Mouse (Mus musculus) spleen, postnatal 14 days (tissue): ENCODE measurements around the gene Ttyh1.
A peak's percentile ranks its signal among the peaks of the same experiment; 100 is the strongest.

ENCODE experiments used
- DNase-seq, 2 experiments: peaks; one replicate each; pipeline ENCODE4 v3.0.0; 2021 to 2022; ENCODE audit warnings: low spot score in 2 of 2

Ttyh1 gene

DNA sequence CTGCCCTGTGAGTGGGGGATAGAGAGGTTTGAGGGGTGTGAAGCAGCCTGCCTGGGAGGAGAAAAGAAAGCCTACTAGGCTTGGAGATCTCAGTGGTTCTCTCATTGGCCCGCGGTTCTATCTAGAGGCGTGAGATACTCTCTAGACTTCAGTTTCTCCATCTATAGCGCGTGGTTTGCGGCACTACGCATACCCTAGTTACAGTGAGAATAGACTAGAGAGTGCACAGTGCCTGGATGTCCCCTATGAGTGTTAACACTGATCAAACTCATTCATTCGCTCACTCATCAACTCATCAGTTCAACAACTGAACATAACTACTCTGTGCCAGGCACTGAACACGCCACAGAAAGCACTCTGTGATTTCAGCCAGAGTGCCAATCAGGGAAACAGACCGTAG, 3.6 kb downstream of the Ttyh1 start:
- DNase-seq, result no peak

DNA sequence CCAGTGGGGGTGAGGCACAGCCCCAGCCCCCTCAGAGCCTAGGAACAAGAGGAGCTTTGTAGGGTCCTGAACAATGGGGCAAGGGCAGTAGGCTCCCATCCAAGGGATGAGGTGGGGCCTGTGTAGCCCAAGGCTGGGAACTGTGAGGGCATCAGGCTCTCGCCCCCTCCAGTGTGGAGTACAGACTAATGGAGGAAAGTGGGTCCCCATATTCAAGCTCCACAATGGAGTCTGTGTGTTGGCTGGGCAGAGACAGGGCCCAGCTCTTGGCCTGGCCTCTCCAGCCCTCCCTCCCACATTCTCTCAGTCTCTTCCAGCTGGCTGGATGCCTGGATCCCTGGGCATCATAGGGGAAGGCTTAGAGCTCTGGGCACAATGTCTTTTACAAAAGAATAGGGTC, 4.5 kb downstream of the Ttyh1 start:
- no peak for DNase-seq

DNA sequence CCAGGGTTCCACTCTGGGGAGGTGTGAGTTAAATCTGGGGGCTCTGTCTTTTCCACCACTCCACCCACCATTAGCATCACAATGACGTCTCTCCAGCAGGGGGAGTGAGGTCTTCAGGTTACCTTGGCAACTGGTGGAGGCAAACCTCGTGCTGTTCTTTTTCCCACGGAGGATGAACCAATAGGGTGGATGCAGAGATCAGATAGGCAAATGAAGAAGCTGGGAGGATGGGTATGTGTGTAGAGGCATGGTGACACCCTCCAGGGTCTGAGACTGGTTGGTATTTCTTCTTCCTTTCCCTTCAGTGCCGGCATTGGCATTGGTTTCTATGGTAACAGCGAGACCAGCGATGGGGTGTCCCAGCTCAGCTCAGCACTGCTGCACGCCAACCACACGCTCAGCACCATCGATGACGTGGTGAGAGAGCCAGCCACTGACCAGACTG, 5.1 kb downstream of the Ttyh1 start:
- no peak for DNase-seq

DNA sequence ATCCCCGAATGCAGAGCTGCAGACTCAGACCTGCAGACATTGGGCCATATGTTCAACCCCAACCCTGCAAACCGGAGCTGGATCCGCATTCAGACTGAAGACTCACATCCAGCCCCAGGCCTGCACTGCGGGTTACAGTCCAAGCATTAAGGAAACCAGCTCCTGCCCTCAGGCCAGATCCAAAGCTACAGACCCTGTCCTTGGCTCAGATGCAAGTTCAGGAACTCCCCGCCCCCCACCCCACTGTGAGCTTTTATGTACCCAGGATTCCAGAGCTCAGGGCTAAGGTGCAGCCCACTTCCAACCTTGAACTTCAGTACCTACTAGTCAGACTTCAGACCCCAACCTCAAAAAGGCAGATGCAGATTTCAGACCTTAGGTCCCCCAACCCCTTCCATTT, 5.6 kb downstream of the Ttyh1 start:
- DNase-seq, result no peak

DNA sequence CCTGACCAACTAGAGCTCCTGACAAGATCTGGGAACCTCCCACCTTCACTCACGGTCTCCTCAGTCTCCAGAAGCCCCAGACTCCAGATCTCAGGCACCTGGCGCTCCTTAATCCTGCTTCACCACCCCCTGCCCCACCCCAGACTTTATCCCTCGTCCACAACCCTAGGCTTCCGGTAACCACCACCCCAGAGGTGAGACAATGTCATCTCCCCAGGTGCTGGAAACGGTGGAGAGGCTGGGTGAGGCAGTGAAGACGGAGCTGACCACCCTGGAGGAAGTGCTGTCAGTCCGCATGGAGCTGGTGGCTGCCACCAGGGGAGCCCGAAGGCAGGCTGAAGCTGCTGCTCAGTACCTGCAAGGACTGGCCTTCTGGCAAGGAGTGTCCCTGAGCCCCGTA, 6.1 kb downstream of the Ttyh1 start:
- DNase-seq, result no peak

DNA sequence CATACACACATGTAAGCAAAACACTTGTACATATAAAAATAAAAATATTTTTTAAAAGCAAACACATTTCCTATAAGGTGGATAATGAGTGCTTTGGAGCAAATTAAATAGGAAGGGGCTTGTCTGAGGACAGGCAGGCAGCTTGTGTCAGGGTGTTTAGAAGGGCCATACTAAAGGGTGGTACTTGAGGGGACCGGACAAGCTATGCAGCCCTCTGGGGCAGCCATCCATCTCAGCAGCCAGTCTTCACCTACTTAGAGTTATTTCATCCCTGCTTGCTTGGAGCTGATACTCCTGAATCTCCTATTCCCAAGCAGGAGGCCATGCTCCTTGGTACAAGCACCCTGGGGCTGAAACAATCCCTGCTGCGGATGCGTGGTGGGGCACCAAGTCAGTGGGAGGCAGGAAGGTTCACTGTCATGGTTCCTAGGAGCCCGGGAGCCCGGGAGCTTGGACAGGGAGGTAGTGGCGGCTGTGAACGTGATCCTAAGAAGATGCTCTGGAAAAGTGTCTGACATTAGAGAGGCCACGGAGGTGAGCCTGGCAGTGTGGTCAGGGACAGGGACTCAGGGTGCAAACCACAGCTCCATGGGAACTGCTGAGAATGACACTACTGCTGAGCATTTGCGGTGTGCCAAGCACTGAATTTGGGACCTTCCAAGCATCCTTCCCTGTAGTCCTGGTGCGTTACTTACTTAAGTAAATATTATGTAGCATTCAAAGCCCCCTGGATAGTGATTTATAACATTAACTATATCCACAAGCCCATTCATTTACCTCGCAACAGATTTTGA, 8.0 kb downstream of the Ttyh1 start:
- no peak for DNase-seq

DNA sequence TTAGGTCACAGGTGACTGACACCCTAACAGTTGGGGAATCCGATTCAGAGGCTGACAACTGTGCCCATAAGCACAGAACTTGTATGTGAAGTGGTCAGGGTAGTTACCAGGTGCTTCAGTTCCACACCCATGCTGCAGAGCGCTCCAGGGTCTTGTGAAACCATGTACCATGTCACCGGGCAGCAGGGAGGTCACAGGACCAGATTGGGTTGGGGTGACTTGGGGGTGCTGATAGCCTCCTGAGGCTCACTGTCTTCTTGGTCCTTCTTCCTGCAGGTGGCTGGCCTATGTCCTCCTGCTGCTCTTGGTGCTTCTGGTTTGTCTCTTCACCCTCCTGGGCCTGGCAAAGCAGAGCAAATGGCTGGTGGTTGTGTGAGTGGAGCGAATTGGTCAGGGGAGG, 8.7 kb downstream of the Ttyh1 start:
- no peak for DNase-seq

DNA sequence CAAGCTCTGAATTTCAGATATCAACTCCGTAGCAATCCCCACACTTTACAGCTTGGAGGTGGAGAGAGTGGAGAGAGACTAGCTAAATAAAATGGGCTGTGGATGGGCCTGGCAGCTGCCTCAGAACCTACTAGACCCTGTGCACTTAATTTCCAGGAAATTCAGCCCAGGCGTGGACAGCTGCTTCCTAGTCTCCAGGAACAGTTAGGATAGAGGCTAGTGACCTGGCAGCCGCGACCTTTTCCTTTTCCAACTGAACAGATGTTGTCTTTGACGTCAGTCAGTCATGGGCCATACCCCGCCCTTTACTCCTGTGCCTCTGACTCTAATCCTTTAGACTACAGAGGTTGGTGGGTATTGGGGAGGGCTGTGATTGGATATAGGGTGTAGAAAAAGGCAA, 9.7 kb downstream of the Ttyh1 start:
- DNase-seq, result no peak

DNA sequence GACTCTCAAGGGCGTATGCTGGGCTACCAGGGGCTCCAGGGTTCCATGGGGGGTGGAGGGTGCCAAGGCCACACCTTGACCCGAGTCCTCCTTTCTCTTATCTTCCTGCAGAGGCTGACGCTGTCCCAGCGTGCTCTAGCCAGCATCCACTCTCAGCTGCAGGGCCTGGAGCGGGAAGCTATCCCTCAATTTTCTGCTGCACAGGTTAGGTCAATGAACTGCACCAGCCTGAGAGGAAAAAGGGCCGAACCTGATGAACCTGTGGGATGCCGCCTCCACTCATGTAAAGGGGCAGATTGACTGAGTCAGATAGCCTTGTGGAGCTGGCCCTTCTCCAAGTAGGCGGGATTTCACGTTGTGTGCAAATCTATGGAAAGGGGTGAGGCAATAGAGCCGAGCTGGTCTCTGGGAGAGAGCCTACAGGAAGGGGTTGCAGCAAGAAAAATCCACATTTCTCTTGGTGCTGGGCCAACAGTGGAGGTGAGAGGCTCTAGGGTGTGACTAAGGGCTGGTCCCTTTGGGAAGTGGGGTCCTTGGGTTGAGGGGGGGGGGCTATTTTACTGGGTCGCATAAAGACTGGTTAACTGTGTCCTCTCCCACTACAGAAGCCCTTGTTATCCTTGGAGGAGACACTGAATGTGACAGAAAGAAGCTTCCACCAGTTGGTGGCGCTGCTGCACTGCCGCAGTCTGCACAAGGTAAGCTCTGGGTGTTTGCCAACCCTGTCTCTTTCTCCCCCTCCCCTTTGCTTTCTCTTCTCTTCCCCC, 11.7 kb downstream of the Ttyh1 start:
- peak; percentile 56 to 79 for DNase-seq

DNA sequence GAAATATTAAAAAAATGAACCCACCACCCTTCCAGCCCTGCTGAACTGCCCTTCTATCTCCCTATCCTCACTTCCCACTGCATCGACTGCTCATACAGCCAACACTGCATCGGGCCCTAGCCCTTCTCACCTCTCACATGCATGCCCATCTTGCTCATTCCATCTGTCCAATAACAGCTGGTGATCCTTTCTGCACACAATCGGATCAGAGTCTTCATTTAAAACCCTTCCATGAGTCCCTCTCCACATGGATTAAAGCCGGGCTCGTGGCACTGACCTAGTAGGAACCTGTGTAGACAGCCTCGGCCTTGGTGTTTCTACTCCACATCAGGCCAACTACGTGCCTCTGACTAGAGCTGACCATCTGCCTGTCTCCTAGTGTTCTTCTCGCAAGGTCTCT, 12.8 kb downstream of the Ttyh1 start:
- no peak for DNase-seq

DNA sequence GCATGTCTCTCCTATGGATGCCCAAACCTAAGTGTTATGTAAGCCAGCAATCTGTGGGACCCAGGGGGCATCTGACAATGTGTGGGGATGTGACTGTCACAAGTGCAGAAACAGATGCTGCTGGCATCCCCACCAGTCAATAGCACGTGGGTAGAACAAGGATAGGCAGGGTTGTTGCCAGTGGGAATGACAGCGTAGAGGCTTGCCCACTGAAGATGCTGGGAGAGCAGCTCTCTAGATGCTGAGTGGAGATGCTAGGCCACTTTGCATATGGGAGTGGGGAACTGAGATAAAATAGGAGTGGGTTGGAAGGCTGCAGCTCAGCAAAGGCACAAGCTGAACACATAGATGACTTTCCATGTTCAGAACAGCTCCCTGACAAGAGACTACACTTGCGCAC, 13.4 kb downstream of the Ttyh1 start:
- no peak for DNase-seq

DNA sequence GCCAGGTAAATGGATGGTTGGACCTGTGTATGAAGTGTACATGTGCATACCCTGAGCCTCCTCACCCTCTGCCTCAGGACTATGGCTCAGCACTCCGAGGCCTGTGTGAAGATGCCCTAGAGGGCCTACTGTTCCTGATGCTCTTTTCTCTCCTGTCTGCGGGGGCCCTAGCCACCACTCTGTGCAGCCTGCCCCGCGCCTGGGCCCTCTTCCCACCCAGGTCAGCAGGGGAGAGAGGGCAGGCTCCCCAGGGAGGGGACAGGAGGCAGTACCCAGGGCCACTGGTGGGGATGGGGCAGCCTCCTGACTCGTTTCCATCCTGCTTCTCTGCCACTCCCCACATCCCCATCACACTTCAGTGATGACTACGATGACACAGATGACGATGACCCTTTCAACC, 13.8 kb downstream of the Ttyh1 start:
- no peak for DNase-seq

DNA sequence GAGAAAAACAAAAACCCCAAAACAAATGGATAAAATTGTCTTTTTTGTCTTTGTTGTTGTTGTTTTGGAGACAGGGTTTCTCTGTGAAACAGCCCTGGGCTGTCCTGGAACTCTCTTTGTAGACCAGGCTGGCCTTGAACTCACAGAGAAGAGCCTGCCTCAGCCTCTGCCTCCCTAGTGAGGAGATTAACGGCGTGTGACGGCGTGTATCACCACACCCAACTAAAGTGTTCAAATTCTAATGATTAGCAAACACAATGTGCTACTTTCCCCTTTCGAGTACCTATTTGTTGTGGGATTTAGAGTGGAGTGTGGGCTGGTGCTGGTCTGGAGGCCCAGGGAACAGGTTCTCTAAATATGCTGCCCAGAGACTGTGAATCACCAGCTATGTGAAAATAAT, 15.7 kb downstream of the Ttyh1 start:
- DNase-seq, result no peak

DNA sequence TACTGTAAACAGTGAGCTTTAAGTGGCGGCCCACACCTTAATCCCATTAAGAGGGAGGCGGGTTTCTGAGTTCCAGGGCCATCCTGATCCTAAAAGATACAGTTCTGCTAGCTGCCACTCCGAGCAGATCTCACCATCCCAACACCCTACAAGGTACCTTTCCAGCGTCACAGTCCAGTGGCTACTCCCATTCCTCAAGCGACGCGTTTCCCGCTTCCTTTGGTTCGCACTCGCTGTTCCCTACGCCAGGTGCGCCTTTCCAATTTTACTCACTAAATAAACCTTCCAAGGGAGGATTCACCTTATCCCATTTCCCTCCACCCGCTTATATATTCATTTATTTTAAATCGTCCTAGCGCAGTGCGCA, 17.2 kb downstream of the Ttyh1 start:
- no peak for DNase-seq

DNA sequence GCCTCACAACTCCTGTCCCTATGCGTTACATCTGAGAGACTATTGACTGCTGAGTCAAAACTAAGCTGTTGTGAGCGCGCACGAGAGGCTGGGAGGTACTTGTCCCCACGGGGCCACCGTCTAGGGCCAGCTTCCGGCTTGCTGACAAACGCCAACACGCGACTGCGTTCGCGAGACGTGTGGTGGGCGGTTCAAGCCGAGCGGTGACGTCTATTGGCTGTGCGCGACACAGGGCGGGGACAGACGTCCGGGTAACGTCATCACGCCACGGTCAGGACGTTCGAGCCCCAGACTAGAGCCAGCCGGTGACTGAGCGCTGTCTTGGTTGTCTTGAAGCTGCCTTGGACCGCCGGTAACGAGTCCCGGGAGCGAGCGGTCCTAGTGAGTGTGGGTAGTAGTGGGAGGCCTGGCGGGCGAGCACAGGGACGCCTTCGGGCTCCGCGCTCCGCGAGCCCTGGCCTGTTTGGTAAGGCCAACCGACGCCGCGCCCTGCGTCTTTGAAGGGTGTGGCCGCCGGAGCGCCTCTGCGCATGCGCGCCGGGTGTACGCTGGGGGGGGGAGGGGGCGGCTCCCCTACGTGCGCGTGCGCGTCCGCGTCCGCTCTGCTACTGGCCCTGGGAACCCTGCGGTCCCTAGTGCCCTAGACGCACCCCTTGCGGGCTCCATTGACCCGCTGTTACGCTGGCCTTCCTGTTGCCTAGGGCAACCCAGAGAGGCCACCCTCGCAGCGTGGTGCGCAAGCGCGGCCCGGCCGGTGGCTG, 17.7 kb downstream of the Ttyh1 start, which contains the start of gene Leng8:
Leng8 (plus strand) TSS at position 269 of the 761 bp plus-strand sequence.
- peak; percentile 97 to 98 for DNase-seq

DNA sequence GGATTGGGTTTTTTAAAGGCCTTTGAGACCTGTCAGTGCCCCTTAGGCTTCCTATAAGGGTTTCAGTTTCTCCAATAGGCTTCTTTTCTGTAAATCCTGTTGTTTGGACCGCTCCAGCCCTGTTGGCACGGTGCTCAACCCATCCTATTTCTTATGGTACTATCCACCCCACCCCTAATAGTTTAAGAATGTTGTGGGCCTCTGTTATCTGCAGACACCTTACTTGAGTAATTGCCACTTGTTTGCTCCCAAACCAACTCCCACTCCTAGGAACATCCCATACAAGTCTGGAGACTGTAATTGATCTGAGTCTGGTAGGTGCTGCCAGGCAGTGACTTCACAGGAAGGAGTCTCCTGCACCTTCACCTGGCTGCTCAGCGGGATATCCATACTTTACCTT, 18.5 kb downstream of the Ttyh1 start:
- no peak for DNase-seq

DNA sequence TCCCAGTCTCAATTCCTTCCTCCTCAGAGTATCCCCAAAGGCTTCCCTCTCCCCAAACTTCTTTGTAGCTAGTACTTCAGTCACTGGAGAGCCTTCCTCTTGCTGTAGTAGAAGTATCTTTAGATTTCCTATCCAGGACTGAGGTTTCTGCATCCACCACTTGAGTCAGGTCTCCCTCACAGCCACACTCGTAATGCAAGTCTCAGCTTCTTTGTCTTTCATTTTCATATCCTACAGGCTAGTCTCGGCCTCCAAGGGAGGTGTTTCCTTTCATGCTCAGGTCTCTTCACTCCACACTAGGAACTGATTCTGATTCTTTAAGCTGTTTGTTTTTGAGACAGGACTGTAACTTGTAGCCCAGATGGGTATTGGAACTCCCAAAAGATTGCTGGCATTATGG, 19.0 kb downstream of the Ttyh1 start:
- DNase-seq, result no peak

DNA sequence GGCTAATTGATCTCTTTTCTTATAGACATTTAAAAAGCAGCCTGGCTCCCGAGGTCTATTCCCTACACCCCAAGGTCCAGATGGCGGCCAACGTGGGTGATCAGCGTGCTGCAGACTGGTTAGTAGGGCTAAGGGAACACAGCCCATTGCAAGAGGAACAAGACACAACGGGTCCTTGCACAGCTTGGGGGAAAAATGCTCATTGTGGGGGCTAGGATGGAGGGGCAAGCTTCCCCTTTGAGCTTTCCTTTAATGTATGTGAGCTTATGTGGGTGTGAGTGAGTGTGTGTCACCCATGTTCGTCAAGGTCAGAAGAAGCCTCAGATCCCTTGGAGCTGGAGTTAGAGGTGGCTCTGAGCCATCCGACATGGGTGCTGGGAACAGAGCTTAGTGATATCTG, 19.5 kb downstream of the Ttyh1 start:
- DNase-seq, result no peak

DNA sequence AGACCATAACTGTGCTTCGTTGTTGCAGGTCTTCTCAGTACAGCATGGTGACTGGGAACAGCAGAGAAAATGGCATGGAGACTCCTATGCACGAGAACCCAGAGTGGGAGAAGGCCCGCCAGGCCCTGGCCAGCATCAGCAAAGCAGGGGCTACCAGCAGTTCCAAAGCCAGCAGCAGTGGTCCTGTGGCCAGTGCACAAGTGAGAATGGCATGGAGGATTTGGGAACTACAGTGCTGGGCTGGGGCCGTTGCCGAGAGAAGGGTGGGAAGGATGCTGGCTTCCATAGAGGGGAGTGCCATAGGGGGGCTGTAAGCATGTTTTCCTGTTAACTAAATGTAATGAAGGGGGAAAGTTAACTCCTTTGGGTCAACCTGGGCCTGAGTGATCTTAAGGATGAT, 20.2 kb downstream of the Ttyh1 start:
- DNase-seq, result no peak

DNA sequence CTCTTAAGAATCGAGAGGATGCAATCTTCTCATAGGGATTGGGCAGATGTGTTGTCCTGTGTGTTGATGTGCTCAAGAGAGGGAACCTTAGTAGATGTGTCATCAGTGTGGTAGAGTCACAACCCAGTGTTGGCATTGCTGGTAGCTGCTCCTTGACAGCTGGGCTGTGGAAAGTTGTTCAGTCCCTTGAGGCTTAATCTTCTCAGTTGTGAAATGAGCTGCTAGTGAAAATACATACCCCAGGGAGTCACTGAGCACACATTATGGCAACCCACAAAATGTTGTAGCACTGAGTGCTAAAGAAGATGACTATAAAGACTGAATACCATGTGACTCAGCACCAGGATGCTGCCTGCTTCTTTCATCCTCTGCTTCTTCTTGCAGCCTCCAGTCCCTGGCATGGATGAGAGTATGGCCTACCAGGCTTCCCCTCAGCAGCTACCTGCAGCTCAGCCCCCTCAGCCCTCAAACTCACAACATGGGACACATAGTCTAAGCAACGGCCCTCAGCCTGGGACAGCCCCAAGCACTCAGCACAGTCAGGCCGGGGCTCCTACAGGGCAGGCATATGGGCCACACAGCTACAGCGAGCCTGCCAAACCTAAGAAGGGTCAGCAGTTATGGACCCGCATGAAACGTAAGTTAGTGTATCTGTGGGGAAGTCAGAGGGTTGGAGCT, 22.6 kb downstream of the Ttyh1 start:
- DNase-seq, result no peak

DNA sequence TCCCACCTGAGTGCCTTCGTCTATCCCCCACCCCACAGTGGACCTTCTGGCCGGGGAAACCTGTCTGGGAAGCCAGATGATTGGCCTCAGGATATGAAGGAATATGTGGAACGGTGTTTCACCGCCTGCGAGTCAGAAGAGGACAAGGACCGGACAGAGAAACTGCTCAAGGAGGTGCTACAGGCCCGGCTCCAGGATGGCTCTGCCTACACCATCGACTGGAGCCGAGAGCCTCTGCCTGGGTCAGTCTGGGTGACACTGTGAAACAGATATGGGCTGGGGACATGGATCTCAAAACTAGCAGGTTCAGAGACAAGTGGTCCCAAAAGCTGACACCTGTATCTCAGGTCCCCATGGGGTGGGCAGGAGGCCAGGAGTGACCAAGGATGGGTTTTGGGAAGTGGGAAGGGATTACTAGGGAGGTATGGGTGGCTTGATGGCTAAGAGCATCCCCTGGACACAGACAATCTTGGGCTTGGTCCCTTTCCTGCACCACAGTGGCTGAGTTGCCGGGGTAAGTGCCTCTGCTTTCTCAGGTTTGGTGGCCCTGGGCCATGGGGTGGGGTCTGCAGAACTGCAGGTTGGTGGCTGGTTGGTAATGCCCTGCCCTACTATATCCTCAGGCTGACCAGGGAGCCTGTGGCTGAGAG, 23.7 kb downstream of the Ttyh1 start:
- no peak for DNase-seq

DNA sequence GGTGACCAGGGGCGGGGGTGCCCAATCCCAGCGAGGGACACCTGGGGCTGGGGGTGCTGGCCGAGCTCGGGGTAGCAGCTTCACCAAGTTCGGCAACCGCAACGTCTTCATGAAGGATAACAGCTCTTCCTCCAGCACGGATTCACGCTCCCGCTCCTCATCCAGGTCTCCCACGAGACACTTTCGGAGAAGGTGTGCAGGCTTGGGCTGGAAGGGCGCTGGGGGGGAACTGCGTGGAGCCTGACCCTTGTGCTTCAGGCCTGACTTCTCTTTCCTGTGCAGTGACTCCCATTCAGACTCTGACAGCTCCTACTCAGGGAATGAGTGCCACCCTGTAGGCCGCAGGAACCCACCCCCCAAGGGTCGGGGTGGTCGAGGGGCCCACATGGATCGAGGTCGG, 24.3 kb downstream of the Ttyh1 start:
- DNase-seq, result no peak
